Mouse (Mus musculus) small intestine, adult 10 weeks (tissue): ENCODE results near the gene Cercam. TPM values are rescaled to one million over a fixed set of nuclear protein-coding genes. Genes with fewer than 3 reads are reported as not detected.

Experiments
- polyA plus RNA-seq: library from polyadenylated mRNA; stranded (reverse); fragments of 350-450 nt; fragmentation: Illumina TruSeq; extraction: RNeasy Lipid Tissue Mini Kit (QIAGEN cat#74804); gene quantifications from one replicate; pipeline ENCODE4 v1.2.3, GENCODE M21; 2014; ENCODE audit warnings: low replicate concordance

Cercam gene
- 0.19 TPM for polyA plus RNA-seq

GRCm38 (mm10) chr2:29868949-29869645, at the start of gene Cercam:
Cercam (plus strand) TSS chr2:29869164.

GRCm38 (mm10) chr2:29820025-29820817, 48.7 kb upstream of the Cercam start, which contains the start of gene Urm1:
Urm1 (plus strand) TSS chr2:29820075.

GRCm38 (mm10) chr2:29889066-29889944, 20.3 kb downstream of the Cercam start, which contains the start of gene Odf2:
Odf2 (plus strand) TSS chr2:29889221.

Other genes with a start within 250 kb of the Cercam start
- gene Rapgef1, start 249.4 kb upstream of the Cercam start, polyA plus RNA-seq, result 1.0 TPM
- not detected for gene Gm13420, start 117.5 kb upstream of the Cercam start, polyA plus RNA-seq
- gene Gm13547, start 109.9 kb upstream of the Cercam start, polyA plus RNA-seq, result not detected
- gene Coq4, start 81.7 kb upstream of the Cercam start, polyA plus RNA-seq, result 7.5 TPM
- 7.9 TPM for gene Trub2, start 80.7 kb upstream of the Cercam start, polyA plus RNA-seq
- 13.1 TPM for gene Slc27a4, start 66.5 kb upstream of the Cercam start, polyA plus RNA-seq
- gene Urm1, start 49.1 kb upstream of the Cercam start, polyA plus RNA-seq, result 2.3 TPM
- gene Odf2, start 20.1 kb downstream of the Cercam start, polyA plus RNA-seq, result 2.7 TPM
- 5.7 TPM for gene Gle1, start 66.3 kb downstream of the Cercam start, polyA plus RNA-seq
- gene Sptan1, start 96.4 kb downstream of the Cercam start, polyA plus RNA-seq, result 28.2 TPM
- not detected for gene Wdr34, start 179.7 kb downstream of the Cercam start, polyA plus RNA-seq
- gene Set, start 188.2 kb downstream of the Cercam start, polyA plus RNA-seq, result 219 TPM
- not detected for gene Pkn3, start 208.5 kb downstream of the Cercam start, polyA plus RNA-seq
- 3.9 TPM for gene Zdhhc12, start 224.5 kb downstream of the Cercam start, polyA plus RNA-seq